Mouse (Mus musculus): ENCODE data around the gene Ppp1r1b. TPM values are rescaled to one million over a fixed set of nuclear protein-coding genes. Genes with fewer than 3 reads are reported as not detected.

Ppp1r1b gene
- polyA plus RNA-seq, 1 experiment, result 6.9 TPM

DNA sequence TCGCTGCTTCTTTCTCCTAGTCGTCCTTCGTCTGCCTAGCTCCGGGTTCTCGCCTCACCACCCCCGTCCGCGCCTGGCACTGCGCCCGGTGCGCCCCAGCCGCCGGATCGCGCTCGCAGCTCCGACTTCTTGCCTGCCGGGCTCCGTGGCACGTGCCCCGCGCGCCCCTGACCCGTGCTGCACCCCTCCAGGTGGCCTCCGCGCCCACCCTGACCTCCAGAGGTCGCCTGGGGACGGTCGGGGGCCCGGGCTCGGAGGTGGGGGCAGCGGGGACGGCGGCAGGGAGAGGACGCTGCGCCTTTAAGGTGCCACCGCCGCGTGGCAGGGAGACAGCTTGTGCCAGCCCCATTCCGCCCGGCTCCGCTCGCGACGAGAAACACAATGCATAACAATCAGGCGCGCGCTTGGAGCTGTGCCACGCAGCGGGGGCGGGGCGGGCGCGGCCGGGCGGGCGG lies 9.7 kb upstream of the Ppp1r1b start:
- DNase-seq (ENCODE audit: low read depth), result peak; percentile 87
- TF ChIP-seq POLR2A (IDR thresholded peaks at IDR 0.05; ENCODE audit: borderline replicate concordance, extremely low read depth, insufficient read depth, insufficient read length, poor library complexity, severe bottlenecking), result no peak
- TF ChIP-seq CTCF (IDR thresholded peaks at IDR 0.05; ENCODE audit: borderline replicate concordance, extremely low read depth, insufficient read depth, insufficient read length), result no peak

DNA sequence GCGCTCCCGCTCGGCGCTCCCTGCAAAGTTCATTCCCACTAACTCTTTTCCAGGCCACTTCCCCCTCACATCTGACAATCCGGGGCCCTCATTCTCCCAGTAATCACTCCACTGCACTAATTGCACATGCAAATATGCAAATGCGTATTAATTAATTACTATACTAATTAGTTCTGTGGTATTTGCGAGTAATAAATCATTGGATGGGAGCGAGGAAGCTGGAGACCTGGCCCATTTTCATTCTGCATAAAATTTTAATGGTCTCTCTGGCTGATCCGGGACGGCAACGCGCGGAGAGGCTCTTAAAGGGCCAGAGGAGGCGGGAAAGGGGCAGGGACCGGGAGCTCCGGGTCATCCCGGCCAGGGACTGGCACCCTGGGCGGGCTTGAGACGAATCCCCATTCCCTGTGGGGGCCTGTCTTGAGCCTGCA lies 9.1 kb upstream of the Ppp1r1b start:
- TF ChIP-seq POLR2A (IDR thresholded peaks at IDR 0.05; ENCODE audit: borderline replicate concordance, extremely low read depth, insufficient read depth, insufficient read length, poor library complexity, severe bottlenecking) (no peak), CTCF (IDR thresholded peaks at IDR 0.05; ENCODE audit: borderline replicate concordance, extremely low read depth, insufficient read depth, insufficient read length) (no peak)
- peak; percentile 92 for DNase-seq (ENCODE audit: low read depth)

GRCm38 (mm10) chr11:98339679-98340287 lies 8.4 kb upstream of the Ppp1r1b start:
- TF ChIP-seq CTCF (IDR thresholded peaks at IDR 0.05; ENCODE audit: borderline replicate concordance, extremely low read depth, insufficient read depth, insufficient read length) (no peak), POLR2A (IDR thresholded peaks at IDR 0.05; ENCODE audit: borderline replicate concordance, extremely low read depth, insufficient read depth, insufficient read length, poor library complexity, severe bottlenecking) (no peak)

GRCm38 (mm10) chr11:98340597-98340996 lies 7.6 kb upstream of the Ppp1r1b start:
- DNase-seq (ENCODE audit: low read depth), result no peak
- TF ChIP-seq POLR2A (IDR thresholded peaks at IDR 0.05; ENCODE audit: borderline replicate concordance, extremely low read depth, insufficient read depth, insufficient read length, poor library complexity, severe bottlenecking) (no peak), CTCF (IDR thresholded peaks at IDR 0.05; ENCODE audit: borderline replicate concordance, extremely low read depth, insufficient read depth, insufficient read length) (no peak)

More at GRCm38 (mm10) chr11:98339679-98340287, 8.4 kb upstream of the Ppp1r1b start:
- DNase-seq (ENCODE audit: low read depth), result peak; percentile 63

DNA sequence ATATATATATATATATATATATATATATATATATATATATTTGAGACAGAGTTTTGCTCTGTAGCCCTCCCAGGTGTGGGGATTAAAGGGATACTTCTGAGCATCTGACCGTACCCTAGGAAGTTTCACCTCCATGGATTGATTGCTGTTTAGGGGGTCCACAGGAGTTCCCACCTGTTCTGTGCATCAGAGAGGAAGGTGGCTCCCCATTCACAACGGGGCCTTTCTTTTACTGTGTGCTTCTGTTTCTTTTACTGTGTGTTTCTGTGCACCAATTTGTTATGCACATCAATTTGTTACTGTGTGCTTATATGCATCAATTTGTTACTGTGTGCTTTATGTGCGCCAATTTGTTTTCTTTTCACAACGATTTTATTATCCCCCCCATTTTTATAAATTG lies 7.0 kb upstream of the Ppp1r1b start:
- no peak for TF ChIP-seq POLR2A (IDR thresholded peaks at IDR 0.05; ENCODE audit: borderline replicate concordance, extremely low read depth, insufficient read depth, insufficient read length, poor library complexity, severe bottlenecking)
- no peak for TF ChIP-seq CTCF (IDR thresholded peaks at IDR 0.05; ENCODE audit: borderline replicate concordance, extremely low read depth, insufficient read depth, insufficient read length)
- no peak for DNase-seq (ENCODE audit: low read depth)

DNA sequence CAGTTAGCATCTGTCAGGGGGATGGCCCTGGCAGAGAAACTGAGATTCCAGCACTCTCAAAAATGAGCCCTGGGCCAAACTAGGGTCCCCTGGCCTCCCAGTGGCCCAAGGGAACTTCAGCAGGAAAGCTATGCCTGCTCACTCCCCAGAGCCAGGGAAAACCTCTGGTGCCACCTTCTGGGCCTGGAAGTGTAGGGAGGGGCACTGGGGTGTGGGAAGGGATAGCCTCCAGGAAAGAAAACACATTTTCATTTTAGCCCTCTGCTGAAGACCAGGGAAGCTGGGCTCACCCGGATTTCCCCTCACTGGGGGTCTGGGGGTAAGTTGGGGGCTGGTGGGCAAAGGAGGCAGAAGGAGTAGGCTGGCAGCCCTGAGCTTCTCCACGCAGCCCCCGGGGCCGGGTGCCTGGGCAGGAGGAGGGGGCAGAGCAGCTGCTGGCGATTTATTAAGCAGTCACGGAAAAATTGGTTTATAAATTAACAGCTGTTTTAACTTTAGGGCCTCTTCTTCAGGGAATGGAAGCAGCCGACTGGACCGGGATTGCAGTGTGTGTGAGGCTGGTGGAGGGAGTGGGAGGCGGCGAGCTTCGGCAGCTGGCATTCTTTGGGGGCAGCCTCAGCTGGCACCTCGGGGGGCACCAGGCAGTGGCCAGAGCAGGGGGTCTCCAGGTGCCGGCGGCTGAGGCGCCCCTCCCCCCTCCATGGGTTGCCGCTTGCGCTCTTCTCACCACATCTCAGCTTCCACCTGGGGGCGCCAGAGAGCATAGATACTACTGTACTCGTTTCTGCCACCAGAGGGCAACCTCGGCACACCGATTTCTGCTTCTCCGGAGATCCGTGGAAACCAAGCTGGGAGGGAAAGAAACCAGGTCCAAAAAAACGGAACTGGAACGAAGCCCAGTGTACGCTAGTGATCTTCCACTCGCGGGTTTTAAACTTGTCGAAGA lies 5.9 kb upstream of the Ppp1r1b start:
- DNase-seq (ENCODE audit: low read depth), result peak; percentile 92

DNA sequence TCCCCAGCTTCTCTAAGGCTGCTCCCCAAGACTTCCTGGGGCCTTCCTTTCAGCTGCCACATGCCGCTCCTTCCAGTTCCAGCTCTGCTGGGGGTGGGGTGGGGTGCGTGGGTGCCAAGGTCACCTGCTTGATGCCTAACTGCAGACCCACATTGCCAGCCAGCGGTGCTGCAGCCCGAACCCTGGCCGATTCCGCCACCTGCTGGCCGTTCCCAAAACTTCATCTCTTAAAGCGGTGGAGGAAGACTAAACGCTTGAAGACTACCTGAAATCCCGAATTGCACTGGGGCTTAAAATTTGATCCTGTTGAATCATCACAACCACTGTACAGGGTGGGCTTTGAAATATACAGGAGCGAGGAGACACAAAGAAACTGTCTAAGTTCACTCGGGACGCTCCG lies 3.0 kb upstream of the Ppp1r1b start:
- peak; percentile 83 for DNase-seq (ENCODE audit: low read depth)
- TF ChIP-seq POLR2A (IDR thresholded peaks at IDR 0.05; ENCODE audit: borderline replicate concordance, extremely low read depth, insufficient read depth, insufficient read length, poor library complexity, severe bottlenecking) (no peak), CTCF (IDR thresholded peaks at IDR 0.05; ENCODE audit: borderline replicate concordance, extremely low read depth, insufficient read depth, insufficient read length) (peak; percentile 88)

More for the DNA sequence above, 5.9 kb upstream of the Ppp1r1b start:
- no peak for TF ChIP-seq POLR2A (IDR thresholded peaks at IDR 0.05; ENCODE audit: borderline replicate concordance, extremely low read depth, insufficient read depth, insufficient read length, poor library complexity, severe bottlenecking)
- TF ChIP-seq CTCF (IDR thresholded peaks at IDR 0.05; ENCODE audit: borderline replicate concordance, extremely low read depth, insufficient read depth, insufficient read length), result peak; percentile 100

DNA sequence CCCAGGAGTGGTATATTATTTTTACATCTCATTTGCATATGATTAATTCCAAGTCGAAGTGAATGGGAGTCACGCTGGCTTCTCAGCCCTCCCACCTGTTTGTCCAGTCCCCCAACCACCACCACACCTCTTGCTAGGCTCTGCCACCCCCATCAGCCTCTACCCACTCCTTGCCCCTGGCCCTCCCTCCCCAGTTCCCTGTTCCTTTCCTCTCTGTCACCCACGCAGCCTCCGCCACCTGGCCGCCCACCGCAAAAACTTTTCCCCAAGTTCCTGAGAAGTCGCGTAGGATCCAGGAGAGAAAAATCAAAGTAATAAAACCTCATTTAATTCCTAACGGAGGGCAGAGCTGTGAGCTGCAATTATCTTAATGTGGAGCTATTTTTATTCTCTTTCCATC lies 2.0 kb upstream of the Ppp1r1b start:
- no peak for DNase-seq (ENCODE audit: low read depth)
- no peak for TF ChIP-seq POLR2A (IDR thresholded peaks at IDR 0.05; ENCODE audit: borderline replicate concordance, extremely low read depth, insufficient read depth, insufficient read length, poor library complexity, severe bottlenecking)
- no peak for TF ChIP-seq CTCF (IDR thresholded peaks at IDR 0.05; ENCODE audit: borderline replicate concordance, extremely low read depth, insufficient read depth, insufficient read length)

DNA sequence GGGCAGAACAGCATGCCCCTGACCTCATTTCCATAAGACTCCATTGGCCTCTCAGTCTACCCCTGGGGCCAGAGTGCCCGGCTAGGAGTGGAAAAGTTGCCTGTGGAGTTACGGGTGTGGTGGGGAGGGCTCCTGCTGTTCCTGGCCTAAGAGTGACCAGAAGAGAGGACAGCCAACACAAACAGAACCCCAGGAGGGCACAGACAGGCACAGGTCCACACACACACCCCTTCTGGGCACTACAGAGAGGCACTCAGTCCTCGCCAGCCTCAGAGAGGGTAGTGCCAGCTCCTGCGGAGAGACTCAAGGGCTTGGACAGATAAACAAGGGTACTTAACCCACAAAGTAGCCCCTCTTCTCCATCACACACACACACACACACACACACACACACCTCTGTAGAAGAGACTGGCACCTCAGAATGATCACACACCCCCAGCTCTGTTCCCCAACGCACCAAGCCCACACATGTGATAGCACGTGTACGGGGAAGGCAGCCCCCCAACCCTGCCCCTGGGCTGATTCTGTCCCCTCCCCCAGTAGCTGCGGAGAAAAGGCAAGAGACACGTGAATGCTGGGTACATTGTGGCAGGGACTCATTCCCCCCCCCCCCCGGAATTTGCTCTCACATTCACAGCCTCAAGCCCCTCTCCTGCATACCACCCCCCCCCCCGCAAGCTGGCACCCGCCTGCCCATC lies 670 bp upstream of the Ppp1r1b start:
- DNase-seq (ENCODE audit: low read depth), result no peak
- no peak for TF ChIP-seq CTCF (IDR thresholded peaks at IDR 0.05; ENCODE audit: borderline replicate concordance, extremely low read depth, insufficient read depth, insufficient read length)
- no peak for TF ChIP-seq POLR2A (IDR thresholded peaks at IDR 0.05; ENCODE audit: borderline replicate concordance, extremely low read depth, insufficient read depth, insufficient read length, poor library complexity, severe bottlenecking)

GRCm38 (mm10) chr11:98349308-98349707 lies 1.1 kb downstream of the Ppp1r1b start:
- no peak for DNase-seq (ENCODE audit: low read depth)
- TF ChIP-seq CTCF (IDR thresholded peaks at IDR 0.05; ENCODE audit: borderline replicate concordance, extremely low read depth, insufficient read depth, insufficient read length) (no peak), POLR2A (IDR thresholded peaks at IDR 0.05; ENCODE audit: borderline replicate concordance, extremely low read depth, insufficient read depth, insufficient read length, poor library complexity, severe bottlenecking) (no peak)

Measured in brain, embryonic 14.5 days (tissue).